Mouse (Mus musculus) MEL (cell line): ENCODE measurements at regions not wholly inside any gene's neighbourhood (a gene's known extent, or its start where the extent isn't known, plus 50 kb on each side); places are given as distances from the start of the nearest gene placed in this dataset.

ENCODE experiments used
- DNase-seq: peaks from one replicate; pipeline ENCODE4 v3.0.0; 2011; ENCODE audit warnings: low read depth, low spot score
- H3K27ac ChIP-seq: 2 replicates; pipeline ENCODE4 v1.5.1; 2012; ENCODE audit warnings: low read depth, mild to moderate bottlenecking, control low read depth, low read length, moderate library complexity; ENCODE audit not compliant: control insufficient read depth
- H3K27me3 ChIP-seq, 2 experiments: fragments of 150-350 bp in 1 of 2; sonication (generic) in 1 of 2; 2 replicates each; pipeline ENCODE4 v1.6.1; 2012; ENCODE audit warnings: low read length in 2 of 2, mild to moderate bottlenecking in 2 of 2, improper control_type of control experiment in 1 of 2, moderate library complexity in 1 of 2; ENCODE audit not compliant: insufficient read depth in 2 of 2, control insufficient read depth in 1 of 2
- H3K36me3 ChIP-seq, 2 experiments: 2 replicates each; pipeline ENCODE4 v1.6.1; 2012 to 2014; ENCODE audit warnings: low read length in 2 of 2, improper control_type of control experiment in 1 of 2, inconsistent platforms in 1 of 2, mild to moderate bottlenecking in 1 of 2; ENCODE audit not compliant: insufficient read depth in 2 of 2, control insufficient read depth in 1 of 2
- H3K4me1 ChIP-seq, 2 experiments: fragments of 150-350 bp in 1 of 2; sonication (generic) in 1 of 2; 2 replicates each; pipeline ENCODE4 v1.6.1; 2012; ENCODE audit warnings: low read length in 2 of 2, improper control_type of control experiment in 1 of 2, mild to moderate bottlenecking in 1 of 2; ENCODE audit not compliant: insufficient read depth in 2 of 2, control insufficient read depth in 1 of 2
- H3K4me3 ChIP-seq, 2 experiments: fragments of 150-350 bp in 1 of 2; sonication (generic) in 1 of 2; 2 replicates each; pipeline ENCODE4 v1.5.1; 2012; ENCODE audit warnings: low read depth in 2 of 2, low read length in 2 of 2, mild to moderate bottlenecking in 2 of 2, moderate library complexity in 2 of 2, control low read depth in 1 of 2, improper control_type of control experiment in 1 of 2; ENCODE audit not compliant: control insufficient read depth in 1 of 2, insufficient read depth in 1 of 2
- H3K79me2 ChIP-seq: 2 replicates; pipeline ENCODE4 v1.6.1; 2012; ENCODE audit warnings: mild to moderate bottlenecking, low read length, moderate library complexity; ENCODE audit not compliant: control insufficient read depth, poor library complexity, insufficient read depth
- H3K9ac ChIP-seq: 2 replicates; pipeline ENCODE4 v1.6.1; 2012; ENCODE audit warnings: low read depth, mild to moderate bottlenecking, control low read depth, low read length, moderate library complexity; ENCODE audit not compliant: control insufficient read depth, poor library complexity, severe bottlenecking
- H3K9me3 ChIP-seq: fragments of 150-350 bp; sonication (generic); replicated peaks from 2 replicates; pipeline ENCODE4 v1.6.1; 2012; ENCODE audit warnings: mild to moderate bottlenecking, low read length, improper control_type of control experiment, moderate library complexity; ENCODE audit not compliant: insufficient read depth
- BHLHE40 ChIP-seq: IDR thresholded peaks from 2 replicates; pipeline ENCODE4 v1.6.1; 2012; ENCODE audit warnings: low read depth, mild to moderate bottlenecking, inconsistent platforms, low read length, improper control_type of control experiment, borderline replicate concordance
- CHD1 ChIP-seq: IDR thresholded peaks from 2 replicates; pipeline ENCODE4 v1.6.1; 2012; ENCODE audit warnings: low read depth, mild to moderate bottlenecking, inconsistent platforms, low read length, improper control_type of control experiment
- CHD2 ChIP-seq: IDR thresholded peaks from 2 replicates; pipeline ENCODE4 v1.6.1; 2011; ENCODE audit warnings: low read length, improper control_type of control experiment
- ETS1 ChIP-seq: IDR thresholded peaks from 2 replicates; pipeline ENCODE4 v1.6.1; 2012; ENCODE audit warnings: low read depth, mild to moderate bottlenecking, inconsistent platforms, low read length, improper control_type of control experiment, moderate library complexity
- GABPA ChIP-seq: IDR thresholded peaks from 2 replicates; pipeline ENCODE4 v1.6.1; 2012; ENCODE audit warnings: low read depth, mild to moderate bottlenecking, inconsistent platforms, low read length, improper control_type of control experiment, moderate library complexity
- GATA1 ChIP-seq: IDR thresholded peaks from 2 replicates; pipeline ENCODE4 v1.6.1; 2011; ENCODE audit warnings: low read depth, low read length, improper control_type of control experiment
- HCFC1 ChIP-seq: IDR thresholded peaks from 2 replicates; pipeline ENCODE4 v1.6.1; 2012; ENCODE audit warnings: low read depth, mild to moderate bottlenecking, inconsistent platforms, low read length, improper control_type of control experiment, moderate library complexity
- JUND ChIP-seq: IDR thresholded peaks from 2 replicates; pipeline ENCODE4 v1.6.1; 2011; ENCODE audit warnings: low read depth, mild to moderate bottlenecking, improper control_type of control experiment, low read length
- MAX ChIP-seq: IDR thresholded peaks from 2 replicates; pipeline ENCODE4 v1.6.1; 2011; ENCODE audit warnings: low read length, improper control_type of control experiment
- MEF2A ChIP-seq: IDR thresholded peaks from 2 replicates; pipeline ENCODE4 v1.6.1; 2014; ENCODE audit warnings: low read depth, mild to moderate bottlenecking, inconsistent platforms, low read length, improper control_type of control experiment; ENCODE audit not compliant: poor library complexity, insufficient replicate concordance, severe bottlenecking; ENCODE audit errors: extremely low read depth
- MXI1 ChIP-seq: IDR thresholded peaks from 2 replicates; pipeline ENCODE4 v1.6.1; 2011; ENCODE audit warnings: mild to moderate bottlenecking, low read depth, low read length, improper control_type of control experiment
- NELFE ChIP-seq: IDR thresholded peaks from 2 replicates; pipeline ENCODE4 v1.6.1; 2011; ENCODE audit warnings: low read depth, low read length, improper control_type of control experiment
- POLR2A ChIP-seq, 2 experiments: IDR thresholded peaks; 2 replicates each; pipeline ENCODE4 v1.6.1; 2011 to 2012; ENCODE audit warnings: low read length in 2 of 2, mild to moderate bottlenecking in 2 of 2, control low read depth in 1 of 2, improper control_type of control experiment in 1 of 2, low read depth in 1 of 2, moderate library complexity in 1 of 2; ENCODE audit not compliant: control insufficient read depth in 1 of 2, insufficient read depth in 1 of 2, poor library complexity in 1 of 2
- POLR2AphosphoS2 ChIP-seq: IDR thresholded peaks from 2 replicates; pipeline ENCODE4 v1.6.1; 2011; ENCODE audit warnings: low read length, improper control_type of control experiment
- POLR2AphosphoS5 ChIP-seq: IDR thresholded peaks from 2 replicates; pipeline ENCODE4 v1.6.1; 2012; ENCODE audit warnings: low read depth, borderline replicate concordance, mild to moderate bottlenecking, inconsistent platforms, low read length, moderate library complexity, mixed read lengths
- RAD21 ChIP-seq: IDR thresholded peaks from 2 replicates; pipeline ENCODE4 v1.6.1; 2011; ENCODE audit warnings: mild to moderate bottlenecking, low read depth, low read length, improper control_type of control experiment
- RCOR1 ChIP-seq: IDR thresholded peaks from 2 replicates; pipeline ENCODE4 v1.6.1; 2012; ENCODE audit warnings: low read depth, mild to moderate bottlenecking, inconsistent platforms, low read length, improper control_type of control experiment
- SIN3A ChIP-seq: IDR thresholded peaks from 2 replicates; pipeline ENCODE4 v1.6.1; 2012; ENCODE audit warnings: low read length, improper control_type of control experiment, inconsistent platforms
- TAL1 ChIP-seq: IDR thresholded peaks from 2 replicates; pipeline ENCODE4 v1.6.1; 2012; ENCODE audit warnings: mild to moderate bottlenecking, inconsistent platforms, low read length, moderate library complexity, mixed read lengths
- USF1 ChIP-seq: IDR thresholded peaks from 2 replicates; pipeline ENCODE4 v1.6.1; 2014; ENCODE audit warnings: low read depth, mild to moderate bottlenecking, inconsistent platforms, low read length, improper control_type of control experiment, moderate library complexity
- USF2 ChIP-seq, 2 experiments: IDR thresholded peaks; 2 replicates each; pipeline ENCODE4 v1.6.1; 2011 to 2012; ENCODE audit warnings: improper control_type of control experiment in 2 of 2, low read length in 2 of 2, borderline replicate concordance in 1 of 2, inconsistent platforms in 1 of 2, low read depth in 1 of 2, mild to moderate bottlenecking in 1 of 2; ENCODE audit not compliant: insufficient read depth in 1 of 2
- ZMIZ1 ChIP-seq: IDR thresholded peaks from 2 replicates; pipeline ENCODE4 v1.6.1; 2012; ENCODE audit warnings: low read depth, mild to moderate bottlenecking, inconsistent platforms, low read length, improper control_type of control experiment, moderate library complexity
- ZNF384 ChIP-seq: IDR thresholded peaks from 2 replicates; pipeline ENCODE4 v1.6.1; 2012; ENCODE audit warnings: low read depth, mild to moderate bottlenecking, inconsistent platforms, low read length, improper control_type of control experiment

DNA sequence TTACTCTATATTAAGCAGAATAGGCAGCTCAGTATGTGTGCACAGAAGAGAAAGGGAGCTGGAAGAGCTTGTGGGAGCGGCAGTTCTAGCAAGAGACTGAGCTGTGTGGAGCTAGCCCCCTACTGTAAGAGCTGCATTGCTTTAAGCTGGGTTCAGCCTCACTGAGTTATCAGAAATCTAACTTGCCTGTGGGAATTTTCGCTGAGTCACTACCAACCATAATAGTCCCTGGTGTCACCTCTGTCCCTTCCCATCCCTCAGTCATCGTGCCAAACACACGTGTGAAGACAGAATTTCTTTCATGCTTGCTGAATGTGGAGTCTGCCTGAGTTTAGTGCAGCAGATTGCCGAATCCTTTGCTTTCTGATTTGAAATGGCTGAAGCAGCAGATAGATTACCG is 99.0 kb upstream of the Eomes start:
- Histone ChIP-seq H3K79me2 (no peaks in the 10 kb centered on the region), H3K27ac (no peak overlapping the region), H3K4me3 (no peak overlapping the region), H3K9me3 (no peaks in the 10 kb centered on the region), H3K27me3 (no peaks in the 10 kb centered on the region), H3K9ac (no peak overlapping the region), H3K4me1 (peaks cover 5 to 6% of the 10 kb centered on the region in 2 experiments), H3K36me3 (peaks cover 0 to 5% of the 10 kb centered on the region in 2 experiments; a peak in 2 of 4 replicates)
- no peak for TF ChIP-seq HCFC1
- no peak for TF ChIP-seq MEF2A
- peak; percentile 53 for TF ChIP-seq GATA1
- TF ChIP-seq GABPA: peak; percentile 72; the same call in 1 of the 2 replicates
- peak; percentile 81 for TF ChIP-seq MXI1
- peak; percentile 5; the same call in 1 of the 2 replicates for TF ChIP-seq BHLHE40
- 0 out of 2 replicates have a peak, but pooled peaks have one; percentile 30 for TF ChIP-seq SIN3A
- TF ChIP-seq TAL1: no peak
- peak; percentile 67 for TF ChIP-seq MAX
- no peak for TF ChIP-seq RAD21
- TF ChIP-seq POLR2AphosphoS2: no peak
- TF ChIP-seq POLR2A (IDR thresholded peaks at IDR 0.05; ENCODE audit: control insufficient read depth in 1 of 2, insufficient read depth in 1 of 2, low read depth in 1 of 2, low read length in 2 of 2, poor library complexity in 1 of 2): no peak
- no peak for TF ChIP-seq USF1
- no peak for TF ChIP-seq USF2 (IDR thresholded peaks at IDR 0.05; ENCODE audit: borderline replicate concordance in 1 of 2, insufficient read depth in 1 of 2, low read depth in 1 of 2, low read length in 2 of 2)
- no peak for TF ChIP-seq CHD1
- no peak for TF ChIP-seq ZNF384
- TF ChIP-seq ZMIZ1: no peak
- TF ChIP-seq NELFE: no peak
- no peak for TF ChIP-seq JUND
- no peak for TF ChIP-seq POLR2AphosphoS5
- TF ChIP-seq RCOR1: no peak
- 0 out of 2 replicates have a peak, but pooled peaks have one; percentile 8 for TF ChIP-seq ETS1
- TF ChIP-seq CHD2: no peak
- peak; percentile 67 for DNase-seq
